Mouse (Mus musculus): ENCODE measurements at regions not wholly inside any gene's neighbourhood (a gene's known extent, or its start where the extent isn't known, plus 50 kb on each side); places are given as distances from the start of the nearest gene placed in this dataset.
"Not testable (repeated sequence)": the region's sequence is repeated elsewhere in the genome, so short reads cannot be mapped to it uniquely, and the experiment has no call there.

DNA sequence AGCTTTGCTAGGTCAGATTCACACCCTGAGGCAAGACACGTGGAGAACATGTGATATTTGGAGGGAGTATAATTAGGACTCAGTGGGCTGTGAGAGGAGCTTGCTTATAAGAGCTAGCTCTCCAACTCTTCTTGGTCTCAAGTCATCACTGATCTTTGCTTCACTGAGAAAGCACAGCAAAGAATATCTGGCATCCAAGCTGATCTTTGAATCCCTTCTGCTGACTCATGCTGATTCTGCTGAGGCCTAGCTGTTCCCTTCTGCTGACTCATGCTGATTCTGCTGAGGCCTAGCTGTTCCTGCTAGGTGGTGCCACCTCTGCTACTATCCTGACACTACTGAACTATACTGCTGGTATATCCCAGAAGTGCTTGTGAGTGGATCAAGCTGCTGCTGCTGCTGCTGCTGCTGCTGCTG, 639.0 kb upstream of the Slc8a1 start:
- peak; percentile 87 for DNase-seq (ENCODE audit: low read depth)

DNA sequence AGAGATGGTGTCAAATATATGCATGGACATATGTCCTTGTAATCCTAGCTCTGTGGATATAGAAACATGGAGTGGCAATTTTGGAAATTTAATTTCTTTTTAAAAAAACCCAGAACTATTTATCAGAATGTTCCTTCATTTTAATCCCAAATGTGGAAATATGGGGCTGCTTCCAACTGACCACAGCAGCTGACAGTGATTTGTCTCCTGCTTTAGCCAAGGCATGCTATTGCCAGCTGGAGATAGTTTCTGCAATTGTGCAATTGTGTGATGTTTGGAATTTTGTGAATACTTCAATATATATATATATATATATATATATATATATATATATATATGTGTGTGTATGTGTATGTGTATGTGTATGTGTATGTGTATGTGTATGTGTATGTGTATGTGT, 629.7 kb upstream of the Slc8a1 start:
- DNase-seq (ENCODE audit: low read depth): peak; percentile 61

DNA sequence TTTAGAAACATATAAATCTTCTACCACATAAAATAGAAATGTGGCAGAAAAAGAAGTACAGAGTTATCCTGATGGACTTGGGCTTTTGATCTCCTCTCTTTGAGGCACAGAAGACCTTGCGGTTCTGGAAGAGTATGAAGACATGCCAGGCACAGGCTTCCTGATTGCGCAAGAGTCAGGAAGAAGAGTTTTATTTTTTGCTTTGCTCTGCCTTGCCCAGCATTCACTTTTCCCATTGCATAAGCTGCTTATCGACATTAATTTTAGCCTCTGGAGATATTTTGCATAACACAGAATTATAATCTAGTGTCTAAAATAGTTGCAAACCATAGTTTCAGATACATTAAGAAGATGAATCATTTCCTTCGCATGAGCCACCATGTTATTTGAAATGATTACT, 627.8 kb upstream of the Slc8a1 start:
- DNase-seq (ENCODE audit: low read depth): no peak

DNA sequence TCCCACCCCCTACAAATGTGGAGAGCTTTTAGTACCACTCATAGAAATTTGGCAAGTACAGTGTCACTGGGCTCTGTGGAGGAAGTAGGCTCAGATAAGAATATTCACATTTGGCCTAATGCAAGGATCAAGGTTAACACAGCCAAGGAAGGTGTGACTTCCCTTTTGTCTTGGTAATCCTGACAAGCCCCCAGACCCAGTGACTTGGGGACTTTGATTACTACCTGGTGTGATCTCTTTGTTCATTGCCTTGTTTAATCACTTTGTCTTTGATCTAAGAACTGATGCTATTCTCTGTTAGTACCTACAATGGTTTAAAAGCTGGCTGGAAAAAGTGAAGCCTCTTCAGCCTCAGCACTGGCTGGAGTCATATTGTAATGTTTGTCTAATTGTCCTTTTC, 610.5 kb upstream of the Slc8a1 start:
- no peak for DNase-seq (ENCODE audit: low read depth)

DNA sequence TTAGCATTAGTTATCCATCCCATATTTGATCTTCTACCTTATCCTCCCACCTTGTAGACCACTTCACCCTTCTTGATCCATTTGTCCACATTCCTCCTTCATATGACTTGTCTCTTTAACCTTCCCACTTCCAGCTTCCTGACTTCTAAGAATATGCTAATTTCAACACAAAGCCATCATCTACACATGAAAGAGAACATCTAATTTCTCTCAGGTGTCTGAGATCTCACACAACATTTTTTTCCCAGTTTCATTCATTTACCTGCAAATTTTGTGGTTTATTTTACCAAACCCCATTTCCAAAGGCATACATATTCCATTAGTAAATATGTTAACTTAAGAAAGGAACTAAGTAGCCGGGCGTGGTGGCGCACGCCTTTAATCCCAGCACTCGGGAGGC, 593.3 kb upstream of the Slc8a1 start:
- no peak for DNase-seq (ENCODE audit: low read depth)

DNA sequence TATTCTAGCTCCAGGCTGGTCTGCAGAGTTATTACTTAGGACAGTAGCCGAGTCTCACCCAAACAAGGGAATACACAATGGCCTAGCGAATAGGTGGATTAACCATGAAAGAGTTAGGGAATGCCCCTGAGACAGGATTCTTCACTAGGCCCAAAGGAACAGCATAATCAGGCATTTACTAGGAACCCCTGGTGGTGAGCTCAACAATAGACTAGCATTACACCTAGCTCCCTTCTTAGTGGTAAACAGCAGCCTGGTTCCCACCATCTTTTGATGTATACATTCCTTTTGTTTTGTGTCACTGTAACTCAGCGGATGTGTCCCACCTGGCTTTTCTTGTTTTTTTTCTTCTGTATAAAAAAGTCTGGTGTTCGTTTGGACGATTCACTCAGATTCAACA, 574.0 kb upstream of the Slc8a1 start:
- DNase-seq (ENCODE audit: low read depth): no peak

DNA sequence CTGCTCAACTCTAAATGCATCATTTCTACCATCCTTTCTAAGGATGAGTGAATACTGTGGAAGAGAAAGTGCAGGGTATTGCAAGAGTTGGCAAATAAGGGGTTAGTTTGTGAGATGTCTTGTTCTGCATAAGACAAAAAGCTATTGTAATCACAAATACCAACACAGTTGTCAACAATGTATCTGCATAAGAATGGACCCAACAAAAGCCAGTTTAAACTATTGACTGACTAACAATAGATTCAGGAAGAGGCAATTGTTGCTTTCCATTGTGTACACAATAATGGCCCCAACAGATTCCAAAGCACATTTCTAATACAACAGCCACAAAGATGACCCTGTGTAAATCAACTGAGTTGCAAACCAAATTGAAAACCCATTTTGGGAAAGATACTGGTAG, 568.2 kb upstream of the Slc8a1 start:
- DNase-seq (ENCODE audit: low read depth): no peak

DNA sequence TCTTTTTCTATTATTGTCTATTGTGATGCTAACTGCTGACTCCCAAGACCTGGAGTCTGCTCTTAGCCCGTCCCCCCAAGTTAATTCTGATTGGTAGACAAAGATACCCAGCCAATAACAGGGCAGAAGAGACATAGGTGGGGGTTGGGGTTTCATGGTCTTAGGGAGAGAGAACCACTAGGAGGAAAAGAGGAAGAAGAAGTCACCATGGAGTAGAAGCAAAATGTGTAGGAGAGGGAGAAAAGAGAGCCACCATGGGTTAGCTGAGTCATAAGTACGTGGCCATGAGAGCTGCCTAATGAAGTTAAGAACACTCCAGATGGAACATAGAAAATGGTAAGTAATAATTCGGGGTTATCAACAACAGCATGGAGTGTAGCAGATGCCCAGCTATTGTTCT, 539.6 kb upstream of the Slc8a1 start:
- DNase-seq (ENCODE audit: low read depth): no peak

DNA sequence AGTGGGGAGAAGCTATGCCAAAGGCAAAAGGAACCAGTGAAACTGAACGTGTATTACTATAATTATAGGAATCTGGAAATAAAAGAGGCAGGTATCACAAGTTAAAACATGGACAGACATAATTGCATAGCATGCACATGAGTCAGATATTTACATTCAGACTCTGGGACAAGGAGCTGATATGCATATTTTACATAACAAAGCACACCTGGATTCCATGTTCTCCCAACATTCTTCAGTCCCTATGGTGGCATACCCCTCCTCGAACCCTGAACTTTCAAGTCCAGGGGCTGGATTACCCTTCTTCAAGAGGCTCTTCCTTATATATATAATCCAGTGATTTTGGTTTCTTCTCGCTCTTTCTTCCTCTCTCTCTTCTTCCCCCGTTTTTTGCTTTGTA, 535.8 kb upstream of the Slc8a1 start:
- no peak for DNase-seq (ENCODE audit: low read depth)

DNA sequence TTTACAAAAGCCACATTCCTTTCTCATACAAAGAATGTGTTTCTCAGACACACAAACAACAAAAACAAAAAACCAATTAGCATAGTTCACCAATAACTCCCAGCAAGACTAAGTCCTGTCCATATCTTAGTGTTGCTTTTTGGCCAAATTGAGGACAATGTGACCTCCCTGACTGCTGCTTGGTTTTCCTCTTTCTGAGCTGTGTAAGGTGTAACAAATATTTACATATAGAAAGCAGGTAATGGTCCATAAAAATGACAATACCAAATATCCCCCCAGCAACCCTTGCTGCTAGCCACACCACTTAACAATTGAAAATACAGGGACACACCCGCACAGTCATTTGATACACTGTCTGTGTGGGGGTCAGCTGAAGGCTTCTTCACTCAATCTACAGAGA, 534.7 kb upstream of the Slc8a1 start:
- no peak for DNase-seq (ENCODE audit: low read depth)

DNA sequence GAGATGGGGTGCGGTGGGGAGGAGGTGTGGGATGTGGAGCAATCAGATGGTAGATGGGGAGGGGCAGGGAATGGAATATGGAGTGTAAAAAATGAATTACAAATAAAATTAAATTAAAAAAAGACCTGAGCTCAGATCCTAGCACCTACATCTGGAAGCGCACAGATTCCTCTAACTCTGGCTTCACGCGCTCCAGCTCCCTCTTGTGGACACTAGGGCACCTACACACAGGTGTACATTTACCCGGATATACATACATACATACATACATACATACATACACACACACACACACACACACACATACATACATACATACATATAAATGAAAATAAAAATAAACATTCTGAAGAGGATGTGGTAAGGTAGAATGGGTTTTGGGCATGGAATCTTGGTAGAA, 528.7 kb upstream of the Slc8a1 start:
- not testable (repeated sequence) for DNase-seq (ENCODE audit: low read depth)

DNA sequence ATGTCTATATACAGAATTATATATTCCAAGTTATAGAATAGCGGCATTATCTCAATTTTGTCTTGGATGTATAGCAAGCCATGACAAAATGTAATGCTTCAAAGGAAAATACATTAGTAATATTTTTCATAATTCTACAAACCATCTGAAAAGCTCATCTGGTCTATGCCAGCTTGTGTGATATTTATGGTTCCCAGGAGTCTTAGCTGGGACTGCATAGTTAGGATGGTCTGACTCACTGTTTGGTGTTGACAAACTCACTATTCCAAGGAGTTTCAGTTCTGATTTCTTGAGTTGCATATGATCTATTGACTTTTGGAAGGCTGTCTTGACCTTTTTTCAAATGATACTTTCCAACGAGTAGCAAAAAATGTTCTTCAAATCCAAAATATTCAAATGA, 514.2 kb upstream of the Slc8a1 start:
- no peak for DNase-seq (ENCODE audit: low read depth)

DNA sequence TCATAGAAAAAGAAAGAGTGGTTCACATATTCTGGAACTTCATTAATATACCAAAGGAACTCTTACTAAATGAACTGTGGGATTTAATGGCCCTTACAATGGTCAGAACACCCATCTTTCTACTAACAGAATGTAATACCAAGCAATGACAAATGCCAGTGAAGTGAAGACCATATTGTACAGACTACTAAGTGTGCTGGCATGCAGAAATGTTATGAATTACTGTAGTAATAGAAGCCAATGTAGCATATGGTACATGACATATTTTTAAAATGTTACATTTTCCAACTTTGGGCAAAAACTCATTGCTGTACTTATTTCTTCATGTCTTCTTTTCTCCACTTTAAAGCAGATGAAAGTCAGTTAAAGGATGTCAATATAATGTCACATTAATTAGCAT, 513.7 kb upstream of the Slc8a1 start:
- no peak for DNase-seq (ENCODE audit: low read depth)

DNA sequence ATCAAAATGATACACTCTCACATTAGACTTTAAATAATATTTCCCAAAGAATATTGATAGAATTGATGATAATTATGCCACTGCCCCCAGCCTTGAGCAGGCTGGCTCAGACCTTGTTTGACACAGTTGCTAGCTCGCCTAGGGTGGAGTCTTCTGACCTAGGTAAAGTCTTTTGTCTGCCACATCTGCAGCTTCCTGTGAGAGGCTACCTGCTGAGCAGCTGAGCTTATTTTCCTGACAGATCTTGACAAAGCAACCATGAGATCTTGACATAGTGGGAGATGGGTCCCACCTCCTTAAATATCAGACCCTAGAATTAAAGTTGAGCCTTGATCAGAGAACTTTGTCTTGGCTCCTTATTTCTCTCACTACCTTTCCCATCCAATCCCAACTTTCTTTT, 500.2 kb upstream of the Slc8a1 start:
- DNase-seq (ENCODE audit: low read depth): no peak

DNA sequence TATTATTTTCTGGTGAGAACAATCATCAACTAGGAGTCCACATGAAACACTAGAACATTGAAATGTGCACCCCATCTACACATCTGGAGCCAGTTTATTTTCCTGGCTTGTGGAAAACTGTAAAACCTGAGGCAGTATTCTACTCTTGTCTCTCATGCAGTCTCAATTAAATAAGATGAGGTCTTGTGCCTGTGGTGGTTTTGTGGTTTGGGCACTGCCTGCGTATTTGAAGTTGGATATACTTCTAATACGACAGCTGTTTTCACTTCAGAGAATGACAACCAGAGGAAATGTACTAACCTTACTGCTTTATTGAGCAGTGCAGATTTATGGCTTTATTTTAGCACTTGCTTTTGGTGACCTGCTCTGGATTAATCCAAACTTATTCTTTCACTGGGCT, 499.3 kb upstream of the Slc8a1 start:
- peak; percentile 1 for DNase-seq (ENCODE audit: low read depth)

DNA sequence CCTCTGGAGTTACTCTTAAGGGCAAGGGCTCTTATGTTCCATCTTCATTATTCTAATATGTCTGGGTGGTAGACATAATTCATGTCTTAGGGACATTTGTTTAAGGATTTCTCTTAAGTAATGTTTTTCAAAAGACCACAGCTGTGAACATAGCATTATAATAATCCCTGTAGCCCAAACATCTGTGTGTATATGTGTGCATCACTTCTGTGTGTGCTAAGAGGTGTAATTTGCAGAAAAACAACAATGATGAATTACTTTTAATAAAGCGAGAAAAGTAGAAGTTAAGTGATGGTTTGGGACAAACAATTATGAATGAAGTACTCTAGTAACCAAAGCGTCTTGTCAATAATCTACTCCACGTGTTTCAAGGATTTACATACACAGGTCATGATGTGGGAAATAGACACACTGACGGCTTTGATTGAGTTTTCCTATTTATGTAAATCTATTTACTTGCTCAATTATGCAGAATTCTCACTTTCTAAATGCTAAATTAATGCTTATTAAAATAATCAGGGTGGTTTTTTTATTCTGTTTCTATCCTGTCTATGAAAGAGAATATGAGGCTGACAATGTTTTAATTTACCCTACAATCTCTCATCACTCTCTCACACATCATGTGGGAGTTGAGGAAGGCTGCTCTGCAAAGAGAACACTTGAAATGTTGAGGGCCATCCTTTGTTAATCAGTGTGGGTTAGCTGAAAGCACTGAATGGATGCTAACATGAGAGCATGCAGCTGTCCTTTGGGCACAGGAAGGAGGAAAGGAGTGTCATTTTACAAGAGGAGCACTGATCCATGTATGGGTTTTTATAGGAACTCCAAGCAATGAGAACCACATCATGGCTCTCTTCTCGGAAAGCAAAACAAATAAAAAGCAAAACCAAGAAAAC, 477.8 kb upstream of the Slc8a1 start:
- DNase-seq (ENCODE audit: low read depth): no peak

DNA sequence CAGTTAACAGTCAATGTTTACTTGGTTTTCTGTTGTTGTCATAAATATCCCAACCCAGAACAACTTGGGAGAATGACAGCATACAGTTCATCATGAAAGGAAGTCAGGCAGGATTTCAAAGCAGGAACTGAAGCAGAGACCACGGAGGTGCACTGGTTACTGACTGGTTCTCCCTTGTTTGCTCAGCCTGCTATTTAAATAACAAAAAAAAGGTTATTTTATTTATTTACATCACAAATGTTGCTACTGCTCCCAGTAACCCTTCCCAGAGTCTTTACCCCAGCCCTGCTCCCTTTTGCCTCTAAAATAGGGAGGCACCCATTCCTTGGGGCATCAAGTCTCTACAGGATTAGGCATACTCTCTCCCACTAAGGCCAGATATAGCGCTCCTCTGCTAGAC, 461.8 kb upstream of the Slc8a1 start:
- no peak for DNase-seq (ENCODE audit: low read depth)

DNA sequence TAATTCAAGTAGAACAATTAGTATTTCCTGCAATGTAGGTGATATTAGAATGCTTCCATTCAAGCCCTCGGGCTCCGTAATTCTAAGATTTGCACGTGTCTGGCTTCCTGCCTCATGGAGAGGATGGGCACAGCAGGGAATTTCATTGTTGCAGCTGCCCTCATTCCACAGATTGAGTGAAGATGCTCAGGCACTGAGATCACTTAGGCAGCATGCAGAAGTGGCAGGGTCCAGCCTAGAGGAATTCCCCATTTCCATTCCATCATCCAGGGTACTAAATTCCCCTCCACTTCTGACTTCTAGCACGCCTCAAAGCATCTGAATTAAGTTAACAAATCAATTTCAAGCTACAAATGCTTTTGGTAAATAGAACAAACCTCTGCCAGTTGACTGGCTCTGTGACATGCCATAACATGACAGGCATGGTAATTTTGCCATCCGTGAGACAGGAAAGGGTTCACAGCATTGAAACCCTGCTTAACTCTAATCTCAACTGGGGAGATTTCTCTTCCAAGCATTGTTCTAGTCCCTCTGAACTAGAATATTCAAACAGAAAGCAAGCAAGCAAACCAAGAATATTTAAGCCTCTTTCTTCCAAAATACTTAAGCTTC, 461.0 kb upstream of the Slc8a1 start:
- no peak for DNase-seq (ENCODE audit: low read depth)

DNA sequence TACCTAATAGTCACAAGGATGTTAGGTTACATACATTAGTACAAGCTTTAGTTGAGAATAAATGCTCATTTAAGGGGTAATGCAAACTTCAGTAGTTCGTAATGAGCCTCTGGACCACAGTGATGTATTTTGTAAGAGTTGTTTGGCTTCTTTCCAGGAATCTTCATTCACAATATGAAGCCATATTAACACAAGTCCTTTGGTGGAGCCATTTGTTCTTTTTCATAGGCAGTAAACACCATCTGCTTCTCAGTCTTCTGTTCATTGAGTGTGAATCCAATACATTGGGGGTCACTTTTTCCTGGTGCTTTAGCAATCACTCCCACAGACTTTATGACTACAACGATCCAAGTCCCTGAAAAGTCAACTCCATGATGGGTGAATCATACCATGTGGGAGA, 446.1 kb upstream of the Slc8a1 start:
- DNase-seq (ENCODE audit: low read depth): no peak

DNA sequence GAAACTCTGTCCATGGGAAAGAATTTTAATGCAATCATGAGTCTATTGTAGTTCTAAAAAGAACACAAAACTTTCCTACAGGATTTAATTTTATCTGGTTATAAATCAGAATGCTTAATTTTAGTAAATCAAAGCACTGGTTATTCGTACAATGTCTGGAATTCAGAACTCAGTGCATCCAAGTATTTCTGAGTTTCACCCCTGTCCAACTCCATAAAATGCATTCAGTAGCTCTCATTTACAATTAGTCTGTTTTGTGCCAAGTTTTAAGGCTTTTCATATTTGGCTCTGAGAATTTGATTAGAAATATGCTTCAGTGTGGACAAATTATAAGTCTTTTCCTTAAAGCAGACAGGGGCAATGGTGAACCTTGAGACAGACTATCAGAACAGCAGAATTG, 433.0 kb upstream of the Slc8a1 start:
- no peak for DNase-seq (ENCODE audit: low read depth)

DNA sequence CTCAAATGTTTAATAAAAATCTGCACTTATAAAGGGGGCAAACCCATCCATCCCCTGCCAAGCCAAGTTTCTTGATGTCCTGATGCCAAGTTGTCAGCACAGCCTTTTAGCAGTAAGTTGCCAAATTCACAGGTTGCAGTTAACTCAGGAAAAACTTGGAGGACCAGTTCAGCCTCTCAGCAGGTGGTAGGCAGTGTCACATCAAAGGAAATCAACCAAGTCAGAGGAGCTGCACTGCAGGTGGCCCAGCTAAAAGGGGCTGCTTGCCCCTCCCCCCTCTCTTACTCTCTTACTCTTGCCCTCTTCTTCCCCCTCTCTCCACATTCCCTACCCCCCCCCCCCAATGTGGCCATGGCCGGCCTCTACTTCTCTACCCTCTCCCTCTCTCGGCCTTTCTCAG, 415.3 kb upstream of the Slc8a1 start:
- DNase-seq (ENCODE audit: low read depth): no peak

DNA sequence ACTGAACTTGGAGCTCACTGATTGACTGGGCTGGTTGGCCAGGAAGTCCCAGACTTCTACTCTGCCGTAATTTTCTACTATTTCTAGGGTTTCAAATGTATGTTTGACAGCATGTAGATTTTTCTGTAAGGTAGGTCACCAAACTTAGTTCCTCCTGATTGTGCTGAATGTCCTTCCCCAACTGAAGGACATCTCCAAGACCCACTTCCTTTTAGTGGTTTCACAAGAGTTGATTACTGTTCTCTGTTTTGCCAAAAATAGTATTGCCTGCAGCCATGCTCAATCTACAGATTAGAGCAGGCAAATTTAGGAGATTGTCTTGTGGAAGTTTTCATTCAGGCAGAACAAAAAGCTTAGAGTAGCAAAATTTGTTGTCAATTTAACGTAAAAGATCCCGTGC, 396.7 kb upstream of the Slc8a1 start:
- DNase-seq (ENCODE audit: low read depth): no peak

DNA sequence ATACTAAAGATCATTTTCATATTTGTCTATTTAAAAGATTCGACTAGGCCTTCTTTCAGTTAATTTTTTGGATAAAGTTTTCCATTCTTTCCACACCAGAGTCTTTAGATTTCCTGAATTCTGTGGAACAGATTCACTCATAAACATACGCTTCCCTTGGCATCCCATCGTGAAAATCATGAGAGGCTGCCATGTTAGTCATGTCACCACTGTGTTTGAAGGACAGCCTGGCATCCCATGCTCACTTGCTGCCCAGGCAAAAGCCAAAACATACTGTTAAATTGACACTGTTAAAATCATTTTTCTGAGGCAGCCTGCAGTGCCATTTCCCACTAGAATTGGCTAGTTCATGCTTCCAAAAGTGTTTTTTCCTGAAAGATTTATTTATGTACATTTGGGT, 394.8 kb upstream of the Slc8a1 start:
- no peak for DNase-seq (ENCODE audit: low read depth)

DNA sequence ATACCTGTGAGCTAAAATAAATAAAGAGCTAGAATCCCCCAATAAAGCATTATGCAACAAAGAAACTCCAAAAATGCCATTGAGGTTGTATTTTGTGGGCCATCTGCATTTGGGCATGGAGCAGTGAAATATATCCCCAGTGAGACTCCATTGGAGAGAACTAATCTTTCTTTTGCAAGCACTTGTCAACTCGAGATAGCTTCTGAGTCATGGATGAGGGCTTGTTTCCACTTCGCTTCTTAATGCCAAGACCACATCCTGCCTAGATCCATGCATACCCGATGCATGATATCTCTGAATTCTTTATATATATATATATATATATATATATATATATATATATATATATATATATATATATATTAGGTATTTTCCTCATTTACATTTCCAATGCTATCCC, 349.0 kb upstream of the Slc8a1 start:
- no peak for DNase-seq (ENCODE audit: low read depth)
